Mouse (Mus musculus): Measurements from ENCODE around the gene Fam131b.
A peak's percentile ranks its signal among the peaks of the same experiment; 100 is the strongest.

Gene Fam131b

GRCm38 (mm10) chr6:42326509-42326908, 2.1 kb upstream of the Fam131b start:
- DNase-seq (ENCODE audit: low spot score) = no peak

DNA sequence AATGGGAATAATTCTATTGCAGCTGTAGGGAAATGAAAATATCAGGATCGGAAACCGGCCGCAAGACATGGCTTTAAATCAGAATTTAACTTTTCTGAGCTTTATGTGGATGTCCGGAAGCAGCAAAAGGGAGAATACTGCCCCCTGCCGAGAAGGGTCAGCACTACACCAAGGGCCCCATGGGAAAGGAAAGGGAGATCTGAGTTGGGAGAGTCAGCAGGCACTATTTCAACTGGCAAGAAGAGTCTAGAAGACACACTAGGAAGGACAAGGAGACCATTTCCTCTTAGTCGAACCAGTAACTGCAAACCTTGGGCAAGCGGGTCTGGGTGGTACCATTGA, 796 bp upstream of the Fam131b start:
- DNase-seq (ENCODE audit: low spot score) = peak; percentile 74

DNA sequence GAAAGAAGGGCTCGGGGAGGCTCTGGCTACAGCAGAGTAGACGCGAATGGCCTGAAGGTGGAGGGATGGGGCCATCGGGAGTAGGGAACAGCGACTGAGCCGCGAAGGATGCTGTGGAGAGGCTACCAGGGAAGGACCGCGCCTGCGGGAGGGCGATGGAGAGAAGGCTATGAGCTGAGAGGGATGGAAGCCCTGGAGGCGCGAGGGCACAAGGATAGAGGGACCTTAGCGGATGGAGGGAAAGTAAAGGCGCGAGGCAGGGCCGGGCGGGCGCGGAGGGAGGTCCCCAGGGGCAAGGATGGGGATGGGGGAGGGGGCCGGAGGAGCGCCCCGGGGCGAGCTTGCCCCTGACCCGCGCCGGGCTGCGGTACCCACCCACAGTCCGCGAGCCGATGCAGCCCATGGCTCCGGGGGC, 369 bp downstream of the Fam131b start:
- DNase-seq (ENCODE audit: low spot score) = no peak

DNA sequence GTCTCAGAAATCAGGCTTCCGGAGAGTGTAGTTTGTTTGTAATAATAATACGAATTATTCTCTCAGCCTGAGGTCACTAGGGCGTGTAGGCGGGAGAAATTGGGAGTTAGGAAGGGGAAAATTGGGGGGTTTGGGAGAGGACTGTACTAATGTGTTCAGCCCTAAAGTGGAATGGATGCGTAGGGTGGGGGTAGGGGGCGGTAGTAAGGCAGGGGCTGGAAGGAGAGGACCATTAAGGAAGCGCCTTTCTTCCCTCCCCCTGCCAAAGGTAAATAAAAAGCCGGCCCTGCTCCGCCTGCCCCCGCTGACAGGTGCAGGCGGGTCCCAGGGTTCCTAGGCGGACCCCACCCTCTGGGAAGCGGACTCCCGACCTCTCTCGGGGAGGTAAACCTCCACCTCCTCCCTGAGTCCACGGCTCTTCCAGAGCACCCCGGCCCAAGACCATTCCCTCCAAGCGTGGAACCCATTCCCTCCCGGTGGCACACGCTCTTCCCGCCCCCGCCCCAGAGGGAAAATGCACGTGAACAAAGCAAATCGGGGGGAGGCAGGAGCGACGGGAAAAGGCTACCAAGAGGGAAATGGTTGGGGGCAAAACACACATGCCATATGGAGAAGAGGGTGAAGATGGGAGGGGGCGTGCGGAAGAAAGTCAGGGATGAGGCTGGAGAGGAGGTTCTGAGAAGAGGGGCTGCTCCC, 924 bp downstream of the Fam131b start:
- DNase-seq (ENCODE audit: low spot score) = no peak

- no peak for DNase-seq (ENCODE audit: low spot score)
Observed at GRCm38 (mm10) chr6:42318293-42318692, 6.2 kb downstream of the Fam131b start.

DNA sequence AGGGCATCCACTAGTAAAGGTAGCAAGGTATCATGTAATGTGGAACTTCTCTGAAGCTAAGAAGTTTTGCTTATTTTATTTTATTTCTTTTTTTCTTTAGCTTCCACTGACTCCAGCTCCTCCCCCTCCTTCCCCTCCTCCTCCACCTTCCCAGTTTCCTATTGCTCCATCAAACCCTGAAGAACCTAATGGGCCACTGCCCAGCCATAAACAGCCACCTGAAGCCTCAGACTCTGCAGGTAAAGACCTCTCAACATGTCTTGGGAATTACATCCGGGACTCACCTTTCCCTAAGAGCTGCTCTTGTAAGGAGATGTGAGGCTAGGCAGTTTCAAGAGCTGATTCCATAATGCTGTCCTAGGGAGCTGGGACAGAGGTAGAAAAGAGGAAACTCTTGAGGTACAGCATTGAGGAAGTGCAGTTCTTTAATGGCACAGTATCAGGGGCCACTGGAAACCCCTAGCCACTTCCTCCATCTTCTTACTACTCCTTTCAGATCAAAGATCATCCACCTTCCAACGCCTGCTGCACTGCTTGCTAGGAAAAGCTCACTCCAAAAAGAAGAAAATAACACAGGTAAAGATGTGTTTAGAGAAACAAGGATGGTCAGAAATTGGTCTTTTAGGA, 13.9 kb downstream of the Fam131b start:
- DNase-seq (ENCODE audit: low spot score) = no peak

GRCm38 (mm10) chr6:42309816-42310378, 14.5 kb downstream of the Fam131b start:
- DNase-seq (ENCODE audit: low spot score) = no peak

DNA sequence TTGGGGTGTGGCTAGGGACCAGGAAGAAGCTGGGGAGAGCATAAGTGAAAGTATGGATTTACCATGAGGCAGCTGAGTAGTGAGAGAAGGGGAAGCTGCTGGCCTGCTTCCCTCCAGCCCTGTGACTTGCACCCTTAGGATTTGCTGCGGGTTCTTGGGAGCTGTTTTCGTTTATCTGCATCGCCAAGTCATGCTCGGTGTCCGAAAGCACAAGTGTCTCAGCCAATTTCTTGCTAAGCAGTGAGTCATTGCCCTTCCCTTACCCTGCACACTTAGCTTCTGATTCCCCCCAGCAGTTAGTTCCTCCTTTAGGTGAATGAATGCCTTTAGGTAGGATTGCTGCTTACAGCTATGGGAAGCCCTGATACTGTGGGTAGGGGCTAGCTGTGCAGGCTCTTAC, 25.1 kb downstream of the Fam131b start:
- no peak for DNase-seq (ENCODE audit: low spot score)

GRCm38 (mm10) chr6:42295549-42296094, 28.8 kb downstream of the Fam131b start:
- no peak for DNase-seq (ENCODE audit: low spot score)

- no peak for DNase-seq (ENCODE audit: low spot score)
Observed at GRCm38 (mm10) chr6:42293327-42293726, 31.1 kb downstream of the Fam131b start.

DNA sequence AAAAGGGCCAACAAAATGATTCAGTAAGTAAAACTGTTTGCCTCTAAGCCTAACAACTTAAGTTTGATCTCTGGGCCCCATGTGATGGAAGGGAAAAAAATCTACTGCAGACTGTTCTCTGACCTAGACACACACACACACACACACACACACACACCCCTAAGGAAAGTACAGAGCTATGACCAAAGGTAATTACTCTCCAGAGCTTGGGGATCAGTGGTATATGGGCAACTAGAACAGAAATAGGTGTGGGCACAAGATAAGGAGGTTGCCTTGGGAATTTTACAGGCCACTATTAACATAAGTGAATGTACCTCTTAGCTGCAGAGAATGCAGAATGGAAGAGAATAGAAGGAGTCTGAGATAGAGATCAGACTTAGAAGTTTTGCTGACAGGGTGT, 36.9 kb downstream of the Fam131b start:
- no peak for DNase-seq (ENCODE audit: low spot score)

- DNase-seq (ENCODE audit: low spot score) = no peak
Observed at GRCm38 (mm10) chr6:42286448-42286847, 38.0 kb downstream of the Fam131b start, which contains the start of gene Clcn1. TSS of gene Clcn1 (plus strand) at chr6:42286685.

- DNase-seq (ENCODE audit: low spot score) = no peak
Observed at GRCm38 (mm10) chr6:42282865-42283528, 41.4 kb downstream of the Fam131b start.

DNA sequence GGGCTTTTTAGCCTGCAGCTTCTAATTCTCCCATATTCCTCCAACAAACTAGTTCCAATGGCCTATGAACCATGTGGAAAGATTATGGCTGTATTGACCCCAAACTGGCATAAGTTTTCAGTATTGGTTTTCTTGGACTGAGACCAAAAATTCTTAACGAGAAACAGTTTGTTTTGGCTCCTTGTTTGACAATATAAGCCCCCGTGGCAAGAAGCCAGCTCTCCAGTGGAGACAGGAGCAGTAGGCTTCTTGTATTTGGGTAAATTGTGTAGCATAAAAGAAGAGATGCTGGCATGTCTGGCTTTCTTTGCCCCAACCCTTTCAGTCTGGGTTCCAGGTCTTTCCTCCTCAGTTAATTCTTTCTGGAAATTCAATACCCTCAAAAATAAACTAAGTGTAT, 48.3 kb downstream of the Fam131b start:
- DNase-seq (ENCODE audit: low spot score) = no peak

GRCm38 (mm10) chr6:42270817-42271216, 53.6 kb downstream of the Fam131b start:
- DNase-seq (ENCODE audit: low spot score) = no peak

DNA sequence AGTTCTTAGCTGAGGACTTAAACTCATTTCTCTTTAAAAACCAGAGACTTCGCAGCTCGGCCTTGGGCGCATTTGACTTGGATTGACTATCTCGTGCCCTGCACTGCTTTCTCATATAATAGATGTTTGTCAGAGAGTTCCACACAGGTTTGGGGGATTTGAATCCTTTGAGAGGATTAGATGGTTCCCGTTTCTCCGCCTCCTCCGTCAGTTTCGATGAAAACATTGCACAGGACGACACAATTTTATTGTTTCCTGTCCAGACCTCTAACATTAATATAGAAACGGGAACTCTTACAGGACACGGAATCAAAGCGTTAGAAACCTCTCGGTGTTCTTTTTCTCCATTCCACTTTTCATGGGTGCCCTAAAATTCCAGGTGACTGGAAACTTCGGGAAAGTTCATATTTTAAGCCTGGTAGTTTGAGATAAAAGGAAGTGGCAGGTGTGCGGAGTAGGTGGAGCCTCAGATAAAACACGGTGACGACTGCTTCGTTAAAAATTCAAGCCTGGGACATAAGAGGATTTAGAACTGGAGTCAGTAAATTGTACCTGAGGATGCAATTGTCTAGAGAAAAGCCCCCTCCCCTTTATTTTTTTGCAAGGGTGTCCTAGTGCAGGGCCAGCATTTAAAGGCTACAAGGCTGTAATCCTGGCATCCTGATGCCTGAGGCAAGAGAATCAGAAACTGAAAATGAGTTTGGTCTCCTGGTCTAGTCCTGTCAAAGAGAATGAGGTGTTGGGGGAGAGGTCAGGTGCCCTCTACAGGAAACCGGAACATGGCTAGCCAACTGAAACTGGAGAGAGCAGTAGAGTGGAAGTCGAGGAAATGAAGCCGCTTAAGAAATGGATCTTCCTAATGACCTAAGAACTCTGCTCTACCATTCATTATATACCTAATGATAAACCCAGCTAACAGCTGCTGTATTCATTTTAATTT, 58.8 kb downstream of the Fam131b start:
- DNase-seq (ENCODE audit: low spot score) = no peak
